Mouse (Mus musculus) B cell, adult (primary cell): ENCODE data around the gene Clec4f. TPM values are rescaled to one million over a fixed set of nuclear protein-coding genes. Genes with fewer than 3 reads are reported as not detected.

ENCODE experiments used
- total RNA-seq: library from RNA; stranded (reverse); gene quantifications from 4 replicates; pipeline ENCODE4 v1.2.4, GENCODE M21; 2023; ENCODE audit not compliant: inconsistent age

Gene Clec4f
- total RNA-seq = not detected in 4 replicates

DNA sequence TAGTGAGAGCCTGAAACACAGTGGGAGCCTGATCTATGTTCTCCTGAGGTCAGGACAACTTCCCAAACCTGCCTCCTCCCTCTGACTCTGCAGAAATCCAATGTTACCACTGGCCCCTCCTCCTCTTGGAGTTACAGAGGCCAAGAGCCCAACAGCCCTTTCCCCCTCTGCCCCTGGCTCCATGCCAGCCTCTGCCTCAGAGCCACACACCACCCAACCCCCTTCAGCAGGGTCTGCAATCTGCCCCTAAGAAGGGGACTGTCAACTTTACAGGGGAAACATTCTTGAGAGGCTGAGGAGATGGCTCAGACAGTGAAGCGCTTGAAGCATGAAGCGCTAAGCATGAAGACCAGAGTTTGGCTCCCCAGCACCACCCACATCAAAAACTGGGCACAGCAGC, at the start of gene Clec4f:
Gene Clec4f (minus strand): TSS at position 101 of the 400 bp plus-strand sequence.

DNA sequence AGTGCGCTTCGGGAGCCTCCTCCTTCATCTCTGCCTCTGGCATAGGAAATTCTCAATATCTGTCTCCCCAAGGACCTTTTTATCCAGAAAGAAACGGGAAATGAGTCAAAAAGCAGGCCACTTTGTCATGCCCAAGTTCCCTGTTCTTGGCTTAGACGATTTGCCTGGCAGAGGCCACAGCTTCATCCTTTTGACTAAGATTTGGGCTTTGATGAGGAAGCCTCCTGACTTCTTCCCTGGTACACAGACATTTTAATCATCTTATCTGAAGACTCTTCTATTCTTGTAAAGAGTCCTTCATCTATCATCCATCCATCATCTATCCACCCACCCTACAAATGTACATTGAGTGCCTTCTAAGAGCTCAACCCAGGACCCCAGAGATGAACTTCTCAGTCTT, 21.8 kb upstream of the Clec4f start, which contains the start of gene Cd207:
Gene Cd207 (minus strand): TSS at position 101 of the 400 bp plus-strand sequence.

Other genes starting within 250 kb of the Clec4f start
- gene Tet3, start 197.1 kb downstream of the Clec4f start, total RNA-seq = 70.0 to 82.7 TPM (median 78.5 TPM) in 4 replicates
- 46.6 to 57.3 TPM (median 52.9 TPM) in 4 replicates for gene Dguok, start 149.2 kb downstream of the Clec4f start, total RNA-seq
- not detected in 4 replicates for gene Actg2, start 119.9 kb downstream of the Clec4f start, total RNA-seq
- gene Stambp, start 83.5 kb downstream of the Clec4f start, total RNA-seq = 16.4 to 18.9 TPM (median 17.0 TPM) in 4 replicates
- not detected in 4 replicates for gene Cd207, start 21.7 kb upstream of the Clec4f start, total RNA-seq
- not detected in 4 replicates for gene Vax2, start 55.1 kb upstream of the Clec4f start, total RNA-seq
- not detected in 4 replicates for gene Atp6v1b1, start 86.8 kb upstream of the Clec4f start, total RNA-seq
- gene Ankrd53, start 106.5 kb upstream of the Clec4f start, total RNA-seq = not detected in 4 replicates
- gene Tex261, start 119.6 kb upstream of the Clec4f start, total RNA-seq = 35.1 to 55.5 TPM (median 42.6 TPM) in 4 replicates
- gene Nagk, start 138.8 kb upstream of the Clec4f start, total RNA-seq = 16.2 to 23.1 TPM (median 18.3 TPM) in 4 replicates
- gene Paip2b, start 175.6 kb upstream of the Clec4f start, total RNA-seq = 42.9 to 46.6 TPM (median 43.6 TPM) in 4 replicates
- gene Zfp638, start 210.9 kb upstream of the Clec4f start, total RNA-seq = 152 to 167 TPM (median 156 TPM) in 4 replicates